Mouse (Mus musculus) C2C12 (cell line): ENCODE data around the gene Il12rb1.

Source experiments
- CTCF ChIP-seq: IDR thresholded peaks from one replicate; pipeline ENCODE4 v1.5.1; 2011; ENCODE audit not compliant: control insufficient read depth, insufficient read depth, insufficient read length
- FOSL1 ChIP-seq: IDR thresholded peaks from one replicate; pipeline ENCODE4 v1.8.0; 2011; ENCODE audit warnings: mild to moderate bottlenecking, low read length; ENCODE audit not compliant: poor library complexity, insufficient read depth, severe bottlenecking
- MAX ChIP-seq: IDR thresholded peaks from one replicate; pipeline ENCODE4 v1.6.1; 2011; ENCODE audit warnings: mild to moderate bottlenecking, control low read depth

DNA sequence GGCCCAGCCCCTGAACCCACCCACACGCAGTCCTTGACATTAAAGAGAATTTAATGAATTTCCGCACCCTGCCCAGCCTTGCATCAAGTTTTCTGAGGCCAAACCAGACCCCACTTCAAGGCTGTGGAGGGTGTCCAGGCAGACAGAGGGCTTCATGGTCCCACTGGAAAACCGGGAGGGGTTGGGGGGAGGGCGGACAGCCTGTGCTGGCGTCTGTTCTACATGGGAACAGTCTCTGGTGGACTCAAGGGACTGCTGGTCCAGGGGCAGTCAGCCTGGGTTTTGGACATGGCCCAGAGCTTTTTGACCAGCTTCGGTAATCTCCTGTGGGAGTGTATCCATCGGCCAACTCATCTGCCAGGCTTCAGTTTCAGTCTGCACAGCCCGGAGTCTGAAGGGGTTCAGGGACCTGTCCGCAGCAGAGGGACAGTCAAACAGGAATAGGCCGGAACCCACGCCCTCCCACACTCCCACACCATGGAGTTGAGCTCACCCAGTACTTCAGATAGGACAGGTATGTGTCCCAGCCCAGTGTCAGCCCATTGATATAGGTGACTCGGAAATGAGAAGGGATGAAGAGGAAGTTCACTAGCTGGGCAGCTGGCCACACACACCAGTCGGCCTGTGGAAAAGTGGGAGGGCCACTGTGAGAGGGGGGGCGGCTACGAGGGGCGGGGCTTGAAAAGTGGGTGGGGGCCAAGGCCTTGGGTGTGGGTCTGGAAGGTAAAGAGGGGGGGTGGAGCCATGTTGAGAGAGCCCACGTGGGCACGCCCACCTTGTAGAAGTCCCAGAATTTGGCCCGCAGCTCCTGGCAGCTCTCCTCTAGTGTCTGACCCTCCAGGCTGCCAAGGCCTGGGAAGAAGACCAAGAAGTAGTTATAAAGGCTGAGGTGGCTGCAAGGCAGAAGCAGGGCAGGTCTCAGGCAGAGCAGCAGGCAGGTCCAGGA lies 49.4 kb upstream of the Il12rb1 start:
- TF ChIP-seq FOSL1 (no peak), CTCF (no peak), MAX (no peak)
